22 mouse cellular contexts compared by ENCODE assay signal in genomic region chr1:107445352-107445751, GRCm38 (mm10). TPM values are rescaled to one million over a fixed set of nuclear protein-coding genes. Genes with fewer than 3 reads are reported as not detected.
DNase-seq lines count a peak whose midpoint lies in the region; ATAC-seq lines count a peak whose summit lies in the region.
"Had no signal": no experiment of that assay in that cellular context is flagged by ENCODE, and none has a peak within 500 bp of the region (broad histone marks: within the 10 kb centered on the region; RNA-seq: fewer than 3 reads in every experiment).

No protein-coding gene starts in this region.

- WGBS in hindbrain, embryonic 16.5 days = 72% methylated on average over 5 of the region's 5 CpGs
- WGBS in hindbrain, embryonic 13.5 days = 77% methylated on average over 5 of the region's 5 CpGs

- no peak overlapping the region for H3K9ac ChIP-seq in hindbrain, embryonic 16.5 days (ENCODE audit: low read depth, low read length)
- no peak overlapping the region for H3K9ac ChIP-seq in hindbrain, embryonic 13.5 days
- H3K9ac ChIP-seq: forebrain, embryonic 13.5 days; forebrain, postnatal 0 days; hindbrain, embryonic 14.5 days had no signal

- H3K4me3 ChIP-seq in hindbrain, embryonic 16.5 days (ENCODE audit: low read length) = no peak overlapping the region
- no peak overlapping the region for H3K4me3 ChIP-seq in hindbrain, embryonic 13.5 days
- H3K4me3 ChIP-seq: embryonic facial prominence, embryonic 10.5 days; forebrain, embryonic 13.5 days; gastrocnemius, adult 2 months had no signal

- ATAC-seq in hindbrain, embryonic 16.5 days = 0 out of 2 replicates have a peak, but pooled peaks have one; percentile 37
- ATAC-seq in hindbrain, embryonic 13.5 days (ENCODE audit: low FRiP score) = no peak
- ATAC-seq: forebrain, embryonic 13.5 days; forebrain, postnatal 0 days; inflammation-experienced regulatory T-cells, adult 6 months; intestine, postnatal 0 days had no signal

- no peaks in the 10 kb centered on the region for H3K9me3 ChIP-seq in hindbrain, embryonic 16.5 days (ENCODE audit: control insufficient read depth, low read length)
- no peaks in the 10 kb centered on the region for H3K9me3 ChIP-seq in hindbrain, embryonic 13.5 days
- H3K9me3 ChIP-seq: embryonic facial prominence, embryonic 10.5 days; forebrain, embryonic 13.5 days had no signal

- peak; percentile 46 for DNase-seq in 416B (ENCODE audit: low read depth)
- DNase-seq in brain, adult 2 months (ENCODE audit: low read depth, low spot score) = peak; percentile 27
- peak; percentile 37 for DNase-seq in splenic B cell, adult 2 months (ENCODE audit: low read depth, low spot score)
- no peak for DNase-seq in adrenal gland, adult 2 months
- DNase-seq in lung, adult 18-20 months = no peak
- DNase-seq: adrenal gland, postnatal 14 days; cerebellum, adult 2 months; cerebellum, postnatal 10 days; forebrain, postnatal 0 days; gastrocnemius, adult 2 months; gastrocnemius, postnatal 25 days; heart, postnatal 10 days; heart, postnatal 4 days had no signal

- H3K4me1 ChIP-seq in hindbrain, embryonic 16.5 days (ENCODE audit: control insufficient read depth, insufficient read depth, low read depth, low read length) = no peaks in the 10 kb centered on the region
- no peaks in the 10 kb centered on the region for H3K4me1 ChIP-seq in hindbrain, embryonic 13.5 days (replicated peaks)
- H3K4me1 ChIP-seq: embryonic facial prominence, embryonic 10.5 days; forebrain, embryonic 13.5 days had no signal

- no peak overlapping the region for H3K4me2 ChIP-seq in hindbrain, embryonic 16.5 days (ENCODE audit: low read length)
- H3K4me2 ChIP-seq in hindbrain, embryonic 13.5 days = no peak overlapping the region
- H3K4me2 ChIP-seq: forebrain, embryonic 13.5 days; hindbrain, embryonic 14.5 days had no signal

- no peak overlapping the region for H3K27ac ChIP-seq in hindbrain, embryonic 16.5 days (ENCODE audit: low read depth, low read length)
- no peak overlapping the region for H3K27ac ChIP-seq in hindbrain, embryonic 13.5 days
- H3K27ac ChIP-seq: embryonic facial prominence, embryonic 10.5 days; forebrain, embryonic 13.5 days; gastrocnemius, adult 2 months; hindbrain, embryonic 14.5 days had no signal

- H3K36me3 ChIP-seq in hindbrain, embryonic 16.5 days (ENCODE audit: control insufficient read depth, insufficient read depth, low read length) = no peaks in the 10 kb centered on the region
- H3K36me3 ChIP-seq in hindbrain, embryonic 13.5 days = no peaks in the 10 kb centered on the region
- H3K36me3 ChIP-seq in splenic B cell, adult 2 months (ENCODE audit: control insufficient read depth, insufficient read depth, low read length, poor library complexity, severe bottlenecking) = no peaks in the 10 kb centered on the region
- H3K36me3 ChIP-seq: embryonic facial prominence, embryonic 10.5 days had no signal

- no peaks in the 10 kb centered on the region for H3K27me3 ChIP-seq in hindbrain, embryonic 16.5 days (replicated peaks; ENCODE audit: control insufficient read depth, insufficient read depth, low read length)
- H3K27me3 ChIP-seq in hindbrain, embryonic 13.5 days = no peaks in the 10 kb centered on the region
- H3K27me3 ChIP-seq in splenic B cell, adult 2 months (ENCODE audit: control insufficient read depth, insufficient read depth, low read length, poor library complexity, severe bottlenecking) = no peaks in the 10 kb centered on the region; the same call in 1 of the 2 replicates
- H3K27me3 ChIP-seq: forebrain, embryonic 13.5 days had no signal

RNA-seq across cellular contexts. Expression of gene Serpinb7, which starts 45.9 kb away (rescaled TPM):
- polyA plus RNA-seq in hindbrain, embryonic 16.5 days (2015; fragmentation: Nextera tagmentation; extraction: Ambion mirVana) = 0.16 TPM in 1 of 2 replicates, not detected in the other
- polyA plus RNA-seq in hindbrain, embryonic 13.5 days (2015; fragmentation: Nextera tagmentation; extraction: Ambion mirVana) = not detected in 2 replicates
- not detected for total RNA-seq in adrenal gland, adult 2 months (2021)
- not detected in 2 replicates for polyA plus RNA-seq in adrenal gland, adult 2 months (2012; rRNA removed)
- total RNA-seq: adrenal gland, postnatal 14 days; forebrain, postnatal 0 days; gastrocnemius, postnatal 25 days; granulocyte monocyte progenitor cell, adult 5-6 weeks; heart, postnatal 10 days; heart, postnatal 4 days had no signal
- polyA plus RNA-seq: cerebellum, adult 2 months; embryonic facial prominence, embryonic 10.5 days; forebrain, embryonic 13.5 days; forebrain, postnatal 0 days; heart, embryonic 14.5 days; hindbrain, embryonic 14.5 days; inflammation-experienced regulatory T-cells, adult 6 months; intestine, postnatal 0 days had no signal

Comparison
In these comparisons a context has a peak if more than half of its experiments do, and no peak if none do; other contexts are left out.
1. DNase-seq: peak in 416B (single experiment), brain, adult 2 months (single experiment) and splenic B cell, adult 2 months (single experiment); none in adrenal gland, adult 2 months (single experiment) and lung, adult 18-20 months (0 of 2).